Mouse (Mus musculus): ENCODE measurements around the gene Akap5. TPM values are rescaled to one million over a fixed set of nuclear protein-coding genes. Genes with fewer than 3 reads are reported as not detected.
A peak's percentile ranks its signal among the peaks of the same experiment; 100 is the strongest.

Akap5 gene
- polyA plus RNA-seq, 1 experiment from 2014 or later, result 4.1 TPM

DNA sequence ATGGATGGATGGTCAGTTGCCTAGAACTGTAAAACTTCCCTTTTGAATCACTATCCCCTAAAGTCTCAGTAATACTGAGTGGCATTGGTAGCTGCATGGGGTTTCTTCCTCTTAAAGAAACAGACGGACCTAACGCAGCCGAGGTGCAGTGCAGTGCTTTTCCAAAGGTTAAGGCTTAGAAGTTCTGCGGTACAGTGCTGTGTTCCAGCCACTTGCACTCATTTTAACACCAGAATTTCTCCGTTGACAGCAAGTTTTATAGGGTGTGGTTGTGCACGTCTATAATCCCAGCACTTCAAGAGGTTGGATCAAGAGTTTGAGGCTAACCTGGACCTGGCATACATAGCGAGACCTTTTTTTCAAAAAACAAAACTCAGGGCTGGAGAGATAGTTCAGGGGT lies 47.4 kb downstream of the Akap5 start:
- WGBS, result 42% methylated on average over 7 of the region's 7 CpGs
- H3K4me1 ChIP-seq, result peaks cover 35% of the 10 kb centered on the region
- ATAC-seq (ENCODE audit: insufficient read depth, low FRiP score, low read depth), result no peak
- H3K9ac ChIP-seq, result peak overlapping the region; percentile 99; the same call in 1 of the 2 replicates
- no peaks in the 10 kb centered on the region for H3K36me3 ChIP-seq
- H3K27me3 ChIP-seq (replicated peaks), result no peaks in the 10 kb centered on the region
- H3K4me2 ChIP-seq, result peak overlapping the region; percentile 85
- H3K27ac ChIP-seq, result peak overlapping the region; percentile 100; the same call in 1 of the 2 replicates
- no peaks in the 10 kb centered on the region for H3K9me3 ChIP-seq
- H3K4me3 ChIP-seq (replicated peaks), result peak overlapping the region; percentile 87

DNA sequence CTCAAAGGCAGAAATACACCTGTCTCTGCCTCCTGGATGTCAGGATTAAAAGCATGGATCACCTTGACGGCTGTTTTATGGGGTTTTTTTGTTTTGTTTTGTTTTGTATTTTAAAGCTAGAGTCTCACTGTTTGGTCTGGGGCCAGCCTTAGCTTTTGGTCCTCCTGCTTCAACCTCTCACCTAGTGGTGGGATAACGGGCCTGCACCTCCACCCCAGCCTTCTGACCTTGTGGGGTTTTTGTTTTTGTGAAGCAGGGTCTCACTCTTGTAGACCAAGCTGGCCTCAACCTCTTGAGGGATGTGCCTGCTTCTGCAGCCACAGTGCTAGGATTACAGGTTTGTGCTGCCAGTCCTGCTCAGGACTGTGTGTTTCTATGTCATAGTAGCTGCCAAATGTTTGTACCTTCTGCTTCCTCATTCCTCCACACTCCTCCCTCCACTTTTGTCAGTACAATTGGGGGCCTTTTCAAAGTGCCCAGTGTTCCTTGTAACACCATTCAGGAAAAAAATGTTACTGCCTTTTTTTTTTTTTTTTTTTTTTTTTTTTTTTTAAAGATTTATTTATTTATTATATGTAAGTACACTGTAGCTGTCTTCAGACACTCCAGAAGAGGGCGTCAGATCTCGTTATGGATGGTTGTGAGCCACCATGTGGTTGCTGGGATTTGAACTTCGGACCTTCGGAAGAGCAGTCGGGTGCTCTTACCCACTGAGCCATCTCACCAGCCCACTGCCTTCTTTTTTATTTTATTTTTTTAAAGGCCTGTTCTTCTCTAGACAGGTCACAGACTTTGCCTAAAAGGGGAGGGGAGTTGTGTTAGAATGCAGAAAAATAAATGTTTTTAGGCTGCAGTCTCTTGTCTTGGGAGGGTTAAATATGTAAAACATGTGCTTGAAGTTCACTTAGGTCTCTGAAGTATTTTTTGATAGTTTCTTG lies 48.5 kb downstream of the Akap5 start:
- Histone ChIP-seq H3K9me3 (no peaks in the 10 kb centered on the region), H3K4me1 (peaks cover 28% of the 10 kb centered on the region), H3K9ac (no peak overlapping the region), H3K27me3 (replicated peaks) (no peaks in the 10 kb centered on the region), H3K36me3 (no peaks in the 10 kb centered on the region), H3K4me3 (replicated peaks) (no peak overlapping the region), H3K27ac (no peak overlapping the region), H3K4me2 (0 out of 2 replicates have a peak overlapping the region, but pooled peaks have one; percentile 85)
- 77% methylated on average over 5 of the region's 7 CpGs for WGBS
- ATAC-seq (ENCODE audit: insufficient read depth, low FRiP score, low read depth), result no peak

DNA sequence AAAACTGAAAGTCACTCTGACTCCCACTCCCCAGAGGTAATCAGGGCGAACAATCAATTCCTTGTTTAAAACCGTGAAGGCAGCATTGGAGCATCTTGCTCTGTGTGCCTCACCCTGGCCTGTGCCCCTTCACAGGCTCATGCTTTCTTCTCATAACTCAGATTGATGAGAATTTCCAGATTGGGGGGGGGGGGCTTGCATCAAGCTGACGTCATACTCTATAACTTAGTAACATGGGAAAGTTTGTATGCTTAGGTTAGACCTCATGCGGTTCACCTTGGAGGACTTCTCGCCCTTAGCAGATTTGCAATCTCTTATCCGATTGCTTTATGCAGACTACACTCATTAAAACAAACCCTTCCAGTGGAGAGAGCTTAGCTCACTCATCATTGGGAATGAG lies 49.3 kb downstream of the Akap5 start:
- 66% methylated on average over 6 of the region's 6 CpGs for WGBS
- Histone ChIP-seq H3K4me3 (replicated peaks) (no peak overlapping the region), H3K9me3 (no peaks in the 10 kb centered on the region), H3K27me3 (replicated peaks) (no peaks in the 10 kb centered on the region), H3K4me2 (no peak overlapping the region), H3K36me3 (no peaks in the 10 kb centered on the region), H3K9ac (no peak overlapping the region), H3K4me1 (peaks cover 22% of the 10 kb centered on the region), H3K27ac (no peak overlapping the region)
- ATAC-seq (ENCODE audit: insufficient read depth, low FRiP score, low read depth), result no peak

GRCm38 (mm10) chr12:76374911-76375310 lies 50.2 kb downstream of the Akap5 start:
- Histone ChIP-seq H3K27me3 (replicated peaks) (no peaks in the 10 kb centered on the region), H3K4me2 (no peak overlapping the region), H3K9ac (no peak overlapping the region), H3K4me1 (peaks cover 22% of the 10 kb centered on the region), H3K4me3 (replicated peaks) (no peak overlapping the region), H3K27ac (no peak overlapping the region), H3K36me3 (no peaks in the 10 kb centered on the region), H3K9me3 (no peaks in the 10 kb centered on the region)
- no peak for ATAC-seq (ENCODE audit: insufficient read depth, low FRiP score, low read depth)
- WGBS, result 75% methylated on average over 4 of the region's 4 CpGs

GRCm38 (mm10) chr12:76375506-76375905 lies 50.8 kb downstream of the Akap5 start:
- Histone ChIP-seq H3K9me3 (no peaks in the 10 kb centered on the region), H3K27me3 (replicated peaks) (no peaks in the 10 kb centered on the region), H3K4me3 (replicated peaks) (no peak overlapping the region), H3K27ac (no peak overlapping the region), H3K4me1 (peaks cover 26% of the 10 kb centered on the region), H3K36me3 (peaks cover 4% of the 10 kb centered on the region; the same call in 1 of the 2 replicates), H3K4me2 (no peak overlapping the region), H3K9ac (no peak overlapping the region)
- no peak for ATAC-seq (ENCODE audit: insufficient read depth, low FRiP score, low read depth)
- WGBS, result 73% methylated on average over 3 of the region's 3 CpGs

- no peak for ATAC-seq (ENCODE audit: insufficient read depth, low FRiP score, low read depth)
- WGBS, result 45% methylated on average over 7 of the region's 7 CpGs
- no peak overlapping the region for H3K4me2 ChIP-seq
Measured at GRCm38 (mm10) chr12:76376649-76377048, 52.0 kb downstream of the Akap5 start.

GRCm38 (mm10) chr12:76377059-76377458 lies 52.4 kb downstream of the Akap5 start:
- peaks cover 4% of the 10 kb centered on the region; the same call in 1 of the 2 replicates for H3K36me3 ChIP-seq
- H3K4me3 ChIP-seq (replicated peaks), result no peak overlapping the region
- H3K9ac ChIP-seq, result no peak overlapping the region
- 96% methylated on average over 6 of the region's 6 CpGs for WGBS
- no peak overlapping the region for H3K27ac ChIP-seq
- no peak overlapping the region for H3K4me2 ChIP-seq
- H3K4me1 ChIP-seq, result peaks cover 23% of the 10 kb centered on the region
- H3K9me3 ChIP-seq, result no peaks in the 10 kb centered on the region
- H3K27me3 ChIP-seq (replicated peaks), result no peaks in the 10 kb centered on the region
- ATAC-seq (ENCODE audit: insufficient read depth, low FRiP score, low read depth), result no peak

More at GRCm38 (mm10) chr12:76376649-76377048, 52.0 kb downstream of the Akap5 start:
- Histone ChIP-seq H3K4me3 (replicated peaks) (no peak overlapping the region), H3K4me1 (peaks cover 26% of the 10 kb centered on the region), H3K27me3 (replicated peaks) (no peaks in the 10 kb centered on the region), H3K9me3 (no peaks in the 10 kb centered on the region), H3K27ac (no peak overlapping the region), H3K36me3 (peaks cover 4% of the 10 kb centered on the region; the same call in 1 of the 2 replicates), H3K9ac (no peak overlapping the region)

DNA sequence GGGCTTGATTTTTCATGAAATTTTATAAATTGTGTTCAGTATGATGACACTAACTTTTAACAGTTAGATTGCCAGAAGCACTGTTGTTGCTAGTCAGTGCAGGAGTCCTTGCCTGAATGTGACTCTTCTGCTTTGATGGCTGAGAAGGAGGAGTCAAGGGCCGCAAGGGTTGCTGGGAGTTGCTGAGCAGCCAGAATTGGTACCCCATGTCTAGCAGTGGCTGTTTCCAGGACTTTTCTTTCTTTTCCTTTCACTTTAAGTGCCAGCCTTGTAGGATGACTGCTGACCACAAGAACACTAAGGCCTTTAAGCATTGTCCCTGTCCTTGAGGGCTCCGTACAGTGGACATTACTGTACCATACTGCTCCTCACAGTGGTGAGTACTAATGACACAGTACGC lies 53.0 kb downstream of the Akap5 start:
- WGBS, result 88% methylated on average over 3 of the region's 3 CpGs
- Histone ChIP-seq H3K4me2 (no peak overlapping the region), H3K27ac (no peak overlapping the region), H3K36me3 (peaks cover 4% of the 10 kb centered on the region; the same call in 1 of the 2 replicates), H3K4me3 (replicated peaks) (no peak overlapping the region), H3K9ac (no peak overlapping the region), H3K27me3 (replicated peaks) (no peaks in the 10 kb centered on the region), H3K4me1 (peaks cover 16% of the 10 kb centered on the region; the same call in 1 of the 2 replicates), H3K9me3 (no peaks in the 10 kb centered on the region)
- no peak for ATAC-seq (ENCODE audit: insufficient read depth, low FRiP score, low read depth)

DNA sequence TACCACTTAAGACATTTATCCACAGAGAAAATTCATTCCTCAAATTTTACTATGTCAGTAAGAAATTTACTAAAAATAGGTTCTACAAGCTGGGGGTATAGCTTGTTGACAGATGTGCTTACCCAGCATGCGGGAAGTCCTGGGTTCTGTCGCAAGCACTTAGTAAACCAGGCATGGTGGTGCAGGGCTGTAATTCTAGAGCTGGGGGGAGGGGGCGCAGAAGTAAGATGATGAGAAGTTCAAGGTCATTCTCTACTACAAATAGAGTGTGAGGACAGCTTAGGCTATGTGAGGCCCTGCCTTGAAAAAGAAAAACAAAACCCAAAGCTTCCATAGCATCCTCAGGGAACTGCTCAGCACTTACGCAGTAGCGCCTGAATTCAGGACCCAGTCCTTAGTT lies 53.9 kb downstream of the Akap5 start:
- Histone ChIP-seq H3K27me3 (replicated peaks) (no peaks in the 10 kb centered on the region), H3K36me3 (peaks cover 4% of the 10 kb centered on the region; the same call in 1 of the 2 replicates), H3K4me2 (no peak overlapping the region), H3K4me1 (peaks cover 12% of the 10 kb centered on the region; the same call in 1 of the 2 replicates), H3K9me3 (no peaks in the 10 kb centered on the region), H3K4me3 (replicated peaks) (no peak overlapping the region), H3K9ac (no peak overlapping the region), H3K27ac (no peak overlapping the region)
- no peak for ATAC-seq (ENCODE audit: insufficient read depth, low FRiP score, low read depth)
- WGBS, result 80% methylated on average over 5 of the region's 5 CpGs

GRCm38 (mm10) chr12:76380151-76380550 lies 55.5 kb downstream of the Akap5 start:
- Histone ChIP-seq H3K36me3 (peaks cover 4% of the 10 kb centered on the region; the same call in 1 of the 2 replicates), H3K27ac (no peak overlapping the region), H3K27me3 (replicated peaks) (no peaks in the 10 kb centered on the region), H3K9ac (no peak overlapping the region), H3K4me2 (no peak overlapping the region), H3K4me3 (replicated peaks) (no peak overlapping the region), H3K9me3 (no peaks in the 10 kb centered on the region), H3K4me1 (peaks cover 9% of the 10 kb centered on the region; the same call in 1 of the 2 replicates)
- WGBS, result 67% methylated on average over 7 of the region's 7 CpGs
- ATAC-seq (ENCODE audit: insufficient read depth, low FRiP score, low read depth), result no peak

All from stomach, embryonic 15.5 days (tissue).